Comparison of ENCODE assay signal across 26 mouse cellular contexts in genomic region chr2:110137291-110137690, GRCm38 (mm10).
A peak's percentile ranks its signal among the peaks of the same experiment; 100 is the strongest.
DNase-seq lines count a peak whose midpoint lies in the region; ATAC-seq and TF ChIP-seq lines count a peak whose summit lies in the region.
"Had no signal": no experiment of that assay in that cellular context is flagged by ENCODE, and none has a peak within 500 bp of the region (broad histone marks: within the 10 kb centered on the region; RNA-seq: fewer than 3 reads in every experiment).

No protein-coding gene starts in this region.

- no peak overlapping the region for H3K9ac ChIP-seq in kidney, postnatal 0 days (ENCODE audit: low read depth, low read length)
- H3K9ac ChIP-seq: embryonic facial prominence, embryonic 15.5 days; forebrain, embryonic 12.5 days; forebrain, postnatal 0 days; heart, embryonic 12.5 days; hindbrain, embryonic 13.5 days; limb, embryonic 13.5 days; liver, postnatal 0 days; midbrain, embryonic 12.5 days had no signal

- in situ Hi-C loops in Patski (cut with MboI; ENCODE audit: low pct_unique_long_range_greater_than_20kb), result no loop called here

- CTCF ChIA-PET in Patski (lab: Charles Lee), result interaction anchor here (1.1 kb wide), 1 partner anchor 11 kb away, joined by 3 read pairs; no protein-coding TSS in a partner anchor

- no peak for TF ChIP-seq POLR2A in kidney, adult 2 months (IDR thresholded peaks at IDR 0.05; ENCODE audit: low read depth, low read length)

- ATAC-seq in kidney, postnatal 0 days (replicated peaks; ENCODE audit: low FRiP score, low read depth), result peak; percentile 46; the same call in 1 of the 2 replicates
- peak; percentile 54 for ATAC-seq in Patski
- ATAC-seq: CD4-positive, CD25-positive, alpha-beta regulatory T cell, adult 4 months; forebrain, postnatal 0 days; liver, postnatal 0 days had no signal

- no peak for TF ChIP-seq CTCF in kidney, adult 2 months (conservative IDR thresholded peaks at IDR 0.05; ENCODE audit: insufficient read depth, insufficient read length, low read depth, low read length)
- no peak for TF ChIP-seq CTCF in kidney, postnatal 0 days (IDR thresholded peaks at IDR 0.05; ENCODE audit: low read depth)
- no peak for TF ChIP-seq CTCF in Patski (IDR thresholded peaks at IDR 0.05)

- H3K4me1 ChIP-seq in kidney, adult 2 months (ENCODE audit: control insufficient read depth, insufficient read depth, low read length), result peaks cover 8% of the 10 kb centered on the region; the same call in 1 of the 2 replicates
- no peaks in the 10 kb centered on the region for H3K4me1 ChIP-seq in kidney, postnatal 0 days (replicated peaks; ENCODE audit: insufficient read depth, low read length)
- H3K4me1 ChIP-seq: forebrain, embryonic 12.5 days; heart, embryonic 12.5 days; hindbrain, embryonic 13.5 days; midbrain, embryonic 12.5 days had no signal

- peak; percentile 10 for DNase-seq in kidney, adult 2 months
- DNase-seq in kidney, adult 8-10 months, result no peak
- DNase-seq in kidney, postnatal 0 days (ENCODE audit: low spot score), result peak; percentile 80
- no peak for DNase-seq in kidney, adult 11 months
- peak; percentile 35 for DNase-seq in Patski (ENCODE audit: low read depth, low spot score)
- no peak for DNase-seq in left cerebral cortex, adult 8-10 months (ENCODE audit: low spot score in 2 of 2)
- DNase-seq in layer of hippocampus, postnatal 25 days (ENCODE audit: extremely low spot score in 1 of 2, low spot score in 1 of 2), result no peak
- DNase-seq: adrenal gland, postnatal 14 days; cerebellum, adult 11 months; cerebellum, adult 9-11 months; forebrain, postnatal 0 days; heart, adult 2 months; heart, postnatal 4 days; kidney, postnatal 25 days; liver, postnatal 0 days; lung, postnatal 36 days; thymus, postnatal 4 days had no signal

- no peak overlapping the region for H3K4me3 ChIP-seq in kidney, adult 2 months (ENCODE audit: insufficient read depth, low read depth, low read length)
- H3K4me3 ChIP-seq in kidney, postnatal 0 days (replicated peaks; ENCODE audit: low read depth, low read length), result no peak overlapping the region
- H3K4me3 ChIP-seq: embryonic facial prominence, embryonic 10.5 days; embryonic facial prominence, embryonic 15.5 days; forebrain, embryonic 12.5 days; heart, adult 2 months; heart, embryonic 12.5 days; hindbrain, embryonic 13.5 days; limb, embryonic 13.5 days; midbrain, embryonic 12.5 days had no signal

- no peaks in the 10 kb centered on the region for H3K27me3 ChIP-seq in kidney, adult 2 months (replicated peaks; ENCODE audit: control insufficient read depth, insufficient read depth, low read length)
- H3K27me3 ChIP-seq in kidney, postnatal 0 days (ENCODE audit: insufficient read depth, low read length), result no peaks in the 10 kb centered on the region
- no peaks in the 10 kb centered on the region for H3K27me3 ChIP-seq in Patski
- H3K27me3 ChIP-seq: embryonic facial prominence, embryonic 15.5 days; forebrain, embryonic 12.5 days; heart, embryonic 12.5 days; hindbrain, embryonic 13.5 days; limb, embryonic 13.5 days; midbrain, embryonic 12.5 days had no signal

- no peak overlapping the region for H3K4me2 ChIP-seq in kidney, postnatal 0 days (ENCODE audit: low read length)
- H3K4me2 ChIP-seq: embryonic facial prominence, embryonic 15.5 days; forebrain, embryonic 12.5 days; heart, embryonic 12.5 days; hindbrain, embryonic 13.5 days; limb, embryonic 13.5 days; liver, embryonic 11.5 days; midbrain, embryonic 12.5 days had no signal

- no peak overlapping the region for H3K27ac ChIP-seq in kidney, adult 2 months (ENCODE audit: insufficient read depth, low read depth, low read length)
- H3K27ac ChIP-seq in kidney, postnatal 0 days, result no peak overlapping the region
- H3K27ac ChIP-seq: embryonic facial prominence, embryonic 10.5 days; embryonic facial prominence, embryonic 15.5 days; forebrain, embryonic 12.5 days; heart, adult 2 months; hindbrain, embryonic 13.5 days; limb, embryonic 13.5 days; midbrain, embryonic 12.5 days had no signal

- H3K9me3 ChIP-seq in kidney, postnatal 0 days (replicated peaks; ENCODE audit: low read length), result no peaks in the 10 kb centered on the region
- H3K9me3 ChIP-seq: embryonic facial prominence, embryonic 10.5 days; embryonic facial prominence, embryonic 15.5 days; forebrain, embryonic 12.5 days; heart, embryonic 12.5 days; hindbrain, embryonic 13.5 days; limb, embryonic 13.5 days; midbrain, embryonic 12.5 days had no signal

- POLR2A ChIA-PET in Patski (lab: Charles Lee), result no interaction called here

- 65% methylated on average over 1 of the region's 1 CpGs for WGBS in kidney, adult 2 months
- 26% methylated on average over 1 of the region's 1 CpGs for WGBS in kidney, postnatal 0 days

- no peaks in the 10 kb centered on the region for H3K36me3 ChIP-seq in kidney, adult 2 months (ENCODE audit: control insufficient read depth, insufficient read depth, low read length)
- H3K36me3 ChIP-seq in kidney, postnatal 0 days (ENCODE audit: insufficient read depth, low read length), result no peaks in the 10 kb centered on the region
- H3K36me3 ChIP-seq: embryonic facial prominence, embryonic 10.5 days; embryonic facial prominence, embryonic 15.5 days; forebrain, embryonic 12.5 days; heart, embryonic 12.5 days; hindbrain, embryonic 13.5 days; limb, embryonic 13.5 days; midbrain, embryonic 12.5 days had no signal

Comparison
In these comparisons a context has a peak if more than half of its experiments do, and no peak if none do; other contexts are left out.
1. DNase-seq: peak in kidney, adult 2 months (single experiment), kidney, postnatal 0 days (single experiment) and Patski (single experiment); none in kidney, adult 8-10 months (0 of 2), kidney, adult 11 months (single experiment), left cerebral cortex, adult 8-10 months (0 of 2) and layer of hippocampus, postnatal 25 days (0 of 2).